Mouse (Mus musculus) hindlimb bud, embryonic 11.5 days (tissue): ENCODE data around the gene Pgap2.

Source experiments
- DNase-seq: peaks from one replicate; pipeline ENCODE4 v3.0.0-alpha.2; 2012; ENCODE audit warnings: low read depth, low spot score; ENCODE audit errors: extremely low spot score

Gene Pgap2

DNA sequence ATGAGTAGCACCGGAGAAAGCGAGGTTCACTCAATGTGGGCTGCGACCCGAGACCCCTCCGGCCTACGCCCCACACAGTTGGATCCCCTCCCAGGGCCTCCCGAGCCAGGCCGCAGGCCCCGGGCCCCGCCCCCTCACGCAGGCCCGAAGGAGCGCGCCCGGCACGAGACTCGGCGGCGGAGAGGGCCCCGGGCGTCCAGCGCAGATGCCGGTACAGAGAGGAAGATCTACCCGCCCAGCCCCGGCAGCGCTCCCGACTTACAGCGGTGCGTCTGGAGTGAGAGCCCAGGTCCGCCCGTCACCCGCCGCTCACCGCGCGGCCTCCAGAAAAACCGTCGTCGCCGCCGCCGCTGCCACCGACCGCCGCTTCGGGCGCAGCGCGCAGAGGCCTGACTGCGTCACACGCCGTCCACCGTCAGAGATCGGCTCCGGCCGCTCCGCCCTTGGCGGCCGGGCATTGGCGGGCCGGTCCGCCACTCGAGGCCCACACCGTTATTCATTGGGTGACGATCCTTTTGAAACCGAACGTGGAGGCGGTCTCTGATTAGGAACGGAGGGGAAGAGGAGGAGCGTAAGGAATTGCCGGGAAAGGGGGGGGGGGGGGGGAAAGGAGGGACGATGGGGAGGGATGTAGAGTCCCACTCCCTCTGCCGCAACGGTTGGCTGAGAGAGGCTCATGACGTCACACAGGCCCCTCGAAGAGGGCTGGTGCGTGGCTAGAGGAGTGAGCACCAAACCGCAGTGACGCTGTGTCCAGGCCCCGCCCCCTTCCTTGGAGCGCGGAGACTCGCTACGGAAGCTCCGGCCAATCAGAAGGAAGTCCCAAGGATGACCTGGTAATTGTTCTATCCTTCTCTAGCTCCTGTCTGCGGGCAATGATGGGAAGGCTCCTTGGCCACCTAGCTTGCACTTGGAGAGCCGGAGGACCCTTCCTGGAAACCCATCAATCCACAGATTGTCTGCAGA is at the start of gene Pgap2, which contains the start of gene Nup98:
TSS of gene Pgap2 (plus strand) at position 453 of the 966 bp plus-strand sequence.
TSS of gene Nup98 (minus strand) at position 421 of the 966 bp plus-strand sequence.
- peak; percentile 95 for DNase-seq

DNA sequence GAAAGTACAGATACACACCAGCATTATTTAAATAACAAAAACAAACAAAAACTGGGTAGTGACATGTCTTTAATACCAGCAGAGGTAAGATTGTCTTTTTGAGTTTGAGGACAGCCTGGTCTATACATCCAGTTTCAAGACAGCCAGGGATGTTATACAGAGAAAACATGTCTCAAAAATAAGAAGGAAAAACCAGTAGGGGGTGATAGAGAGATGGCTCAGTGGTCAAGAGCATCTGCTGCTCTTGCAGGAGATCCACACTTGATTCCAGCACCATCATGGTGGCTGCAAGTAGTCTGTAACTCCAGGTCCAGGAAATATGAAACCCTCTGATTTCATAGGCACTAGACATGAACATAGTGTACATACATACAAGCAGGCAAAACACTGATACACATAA is 39.7 kb upstream of the Pgap2 start:
- DNase-seq = no peak

DNA sequence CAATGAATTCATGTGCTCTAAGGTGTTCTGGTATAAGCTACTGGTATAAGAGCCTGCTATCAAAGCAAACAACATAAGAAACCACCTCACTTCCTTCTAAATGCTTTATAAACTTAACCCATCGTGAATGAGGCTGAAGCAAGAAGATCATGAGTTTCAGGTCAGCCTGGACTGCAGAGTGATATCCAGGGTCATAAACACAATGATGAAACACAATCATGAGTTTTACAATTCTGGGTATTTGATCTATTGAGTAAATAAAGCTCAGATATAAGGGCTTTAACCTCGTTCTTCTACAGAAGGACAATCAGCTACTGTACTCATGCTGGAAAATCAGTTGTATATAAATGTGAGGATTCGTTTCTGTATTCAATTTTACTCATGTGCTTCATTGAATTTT is 26.2 kb upstream of the Pgap2 start:
- no peak for DNase-seq

DNA sequence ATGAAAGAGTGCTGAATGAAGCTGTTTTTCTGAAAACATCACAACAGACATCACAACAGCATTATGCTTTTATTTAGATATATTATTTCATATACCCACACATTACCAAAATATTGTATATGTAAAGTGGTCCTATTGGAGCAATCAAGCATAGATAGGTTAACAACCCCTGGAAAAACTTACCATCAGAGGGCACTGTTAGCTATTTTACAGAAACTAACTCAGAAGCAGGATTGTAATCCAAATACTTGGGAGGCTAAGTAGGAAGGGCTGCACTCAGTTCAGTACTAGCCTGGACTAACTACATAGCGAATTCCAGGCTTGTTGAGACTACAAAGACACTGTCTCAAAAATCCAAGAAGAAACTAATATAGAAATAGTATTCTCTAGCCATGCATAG is 17.7 kb upstream of the Pgap2 start:
- no peak for DNase-seq

DNA sequence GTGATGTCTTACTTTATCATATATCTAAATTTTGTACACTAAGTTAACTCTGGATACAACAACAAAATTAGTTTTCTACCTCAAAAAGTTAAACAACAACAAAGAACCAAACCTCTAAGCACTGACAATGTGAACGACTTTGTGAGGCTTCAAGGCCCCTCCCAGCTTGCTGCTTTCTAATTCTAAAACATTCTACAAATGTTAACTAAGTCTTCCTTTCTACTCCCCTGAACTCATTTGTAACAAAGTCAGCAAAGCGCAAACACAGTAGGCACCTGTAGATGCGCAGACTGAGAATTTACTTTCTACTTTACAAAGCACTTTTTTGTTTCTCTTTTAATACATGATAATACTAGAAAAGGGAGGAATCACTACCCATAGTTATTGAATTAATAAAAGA is 9.4 kb upstream of the Pgap2 start:
- DNase-seq = no peak

- DNase-seq = no peak
These were observed 8.8 kb upstream of the Pgap2 start for GRCm38 (mm10) chr7:102200996-102201785.

DNA sequence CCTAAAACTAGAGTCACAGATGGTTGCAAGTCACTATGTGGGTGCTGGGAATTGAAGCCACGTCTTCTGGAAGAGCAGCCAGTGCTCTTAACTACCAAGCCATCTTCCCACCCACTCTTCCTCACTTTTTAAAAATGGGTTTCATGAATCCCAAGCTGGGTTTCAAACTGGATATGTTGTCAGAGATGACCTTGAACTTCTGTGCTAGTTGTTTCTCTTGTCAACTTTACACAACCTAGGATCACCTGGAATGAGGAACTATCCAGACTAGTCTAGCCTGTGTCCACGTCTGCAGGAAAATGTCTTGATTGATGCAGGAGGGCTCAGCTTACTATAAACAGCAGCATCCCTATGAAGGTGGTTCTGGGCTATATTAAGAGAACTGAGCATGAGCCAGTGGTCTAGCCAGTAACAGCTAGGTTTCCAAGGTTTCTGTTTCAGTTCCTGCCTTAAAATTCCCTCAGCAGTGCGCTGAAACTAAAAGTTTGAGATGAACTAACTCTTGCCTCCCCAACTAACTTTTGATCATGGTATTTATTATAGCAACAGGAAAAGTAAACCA is 5.6 kb upstream of the Pgap2 start:
- no peak for DNase-seq

GRCm38 (mm10) chr7:102205646-102206045 is 4.4 kb upstream of the Pgap2 start:
- no peak for DNase-seq

- no peak for DNase-seq
These were observed 1.1 kb upstream of the Pgap2 start for GRCm38 (mm10) chr7:102208806-102209363.

DNA sequence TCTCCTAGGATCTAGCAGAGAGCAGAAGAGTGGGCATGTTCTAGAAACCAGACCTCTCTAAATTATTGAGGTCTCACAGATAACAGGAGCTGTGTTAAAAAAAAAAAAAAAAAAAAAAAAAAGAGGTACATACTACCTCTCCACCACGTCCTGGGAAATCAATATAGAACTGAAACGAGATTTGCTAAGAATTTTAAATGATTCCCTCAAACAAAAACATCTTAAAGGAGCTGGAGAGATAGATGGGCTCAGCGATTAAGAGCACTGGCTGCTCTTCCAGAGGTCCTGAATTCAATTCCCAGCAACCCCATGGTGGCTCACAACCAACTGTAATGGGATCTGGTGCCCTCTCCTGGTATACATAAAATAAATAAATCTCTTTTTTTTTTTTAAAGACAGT is 1.1 kb downstream of the Pgap2 start:
- no peak for DNase-seq

DNA sequence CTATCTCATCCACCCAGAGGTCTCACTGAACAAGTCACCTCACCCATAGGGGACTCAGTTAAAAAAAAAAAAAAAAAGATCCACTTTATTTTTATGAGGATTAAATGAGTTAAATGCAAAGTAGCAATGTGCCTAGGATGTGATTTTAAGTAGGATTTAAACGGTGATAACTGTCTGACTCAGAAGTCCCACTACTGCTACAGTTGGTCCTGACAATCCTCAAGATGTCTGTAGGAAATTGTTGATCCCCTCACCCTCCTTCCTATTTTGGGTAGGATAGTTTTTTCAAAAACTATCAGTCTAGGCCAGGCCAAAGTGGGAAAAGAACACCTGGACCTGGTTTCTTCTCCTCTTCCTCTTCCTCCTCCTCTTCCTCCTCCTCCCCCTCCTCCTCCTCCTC is 11.9 kb downstream of the Pgap2 start:
- no peak for DNase-seq

- DNase-seq = peak; percentile 18
These were observed 12.3 kb downstream of the Pgap2 start for GRCm38 (mm10) chr7:102222336-102222735.

DNA sequence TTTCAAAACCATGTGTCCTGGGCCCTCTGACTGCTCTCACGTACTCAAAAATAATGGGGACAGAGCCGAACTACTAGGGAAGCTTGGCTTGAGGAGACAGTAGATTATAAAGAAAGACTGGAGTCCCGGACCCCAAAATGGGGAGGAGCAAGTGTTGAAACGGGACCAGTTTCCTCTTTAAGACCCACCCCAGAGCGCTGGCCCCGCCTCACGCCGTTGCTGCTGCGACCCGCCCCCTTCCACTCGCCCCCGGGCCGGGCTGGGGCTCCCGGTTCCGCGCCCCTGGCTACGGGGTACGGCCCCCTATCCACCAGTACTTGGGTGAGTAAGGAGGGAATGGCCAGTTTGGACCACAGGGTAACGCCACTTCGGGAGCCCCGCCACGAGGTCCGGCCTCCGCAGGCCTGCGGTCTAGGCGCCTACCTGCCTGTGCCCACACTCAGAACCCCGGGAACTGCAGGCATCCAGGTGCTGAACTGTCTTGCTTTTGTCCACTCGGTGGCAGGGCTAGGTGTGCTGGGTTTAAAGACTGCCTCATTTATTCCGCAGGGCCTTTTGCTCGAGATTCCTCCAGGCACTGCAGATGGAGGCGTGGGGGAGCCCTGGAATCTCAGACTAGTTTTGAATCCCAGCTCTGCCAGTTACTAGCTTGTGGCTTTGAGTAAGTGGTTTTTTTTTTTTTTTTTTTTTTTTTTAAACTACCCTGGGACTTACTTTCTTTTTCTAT is 13.0 kb downstream of the Pgap2 start:
- DNase-seq = no peak

DNA sequence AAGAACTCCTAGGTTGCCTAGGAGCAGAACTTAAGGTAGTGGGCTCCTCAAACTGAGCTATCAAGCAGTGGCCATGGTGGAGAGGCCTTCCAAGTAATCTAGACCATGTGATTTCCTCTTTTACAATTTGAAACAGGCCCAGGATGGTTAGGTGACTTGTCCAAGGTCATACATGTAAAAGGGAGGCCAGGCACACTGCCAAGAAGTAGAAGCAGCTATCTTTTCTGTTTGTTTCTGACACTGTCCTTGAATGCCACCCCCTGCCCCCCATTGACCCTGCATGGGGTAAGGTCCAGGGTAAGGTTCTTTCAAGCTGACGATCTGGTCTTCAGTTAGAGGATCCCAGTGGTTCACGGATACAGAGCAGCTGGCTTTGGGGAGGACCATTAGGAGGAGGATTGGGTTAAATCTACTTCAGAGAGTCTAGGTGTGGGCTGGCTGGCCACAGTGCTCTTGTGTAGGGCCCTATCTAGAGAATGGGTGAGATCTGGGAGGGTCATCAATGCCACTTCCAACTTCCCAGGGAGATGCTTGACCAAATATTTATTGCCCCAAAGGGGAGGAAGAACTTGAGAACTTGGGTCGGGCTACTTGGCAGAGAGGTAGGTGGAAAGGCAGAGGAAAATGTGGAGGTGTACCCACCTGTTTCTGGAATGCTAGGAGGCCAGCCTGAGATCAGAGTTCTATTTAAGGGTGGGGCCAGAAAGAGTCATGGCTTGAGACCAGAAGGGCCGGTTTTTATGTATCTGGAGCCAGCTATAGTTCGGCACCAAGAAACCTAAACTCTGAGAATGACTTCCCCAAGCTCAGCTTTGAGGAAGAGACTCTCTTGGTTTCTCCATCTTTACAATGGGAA is 14.1 kb downstream of the Pgap2 start:
- DNase-seq = no peak

DNA sequence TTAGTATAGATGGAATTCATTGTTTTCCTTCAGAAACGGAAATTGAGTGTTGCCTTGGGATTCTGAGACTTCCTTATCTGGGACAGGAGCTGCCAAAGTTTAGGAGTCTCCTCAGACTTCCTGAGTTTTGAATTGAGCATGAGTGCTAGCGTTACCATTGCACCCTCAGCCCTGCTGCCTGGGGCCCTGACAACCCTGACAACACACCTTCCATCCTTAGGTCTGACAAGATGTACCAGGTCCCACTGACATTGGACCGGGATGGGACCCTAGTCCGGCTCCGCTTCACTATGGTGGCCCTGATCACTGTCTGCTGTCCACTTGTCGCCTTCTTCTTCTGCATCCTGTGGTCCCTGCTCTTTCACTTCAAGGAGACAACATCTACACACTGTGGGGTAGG is 16.0 kb downstream of the Pgap2 start:
- no peak for DNase-seq

GRCm38 (mm10) chr7:102228049-102228670 is 18.2 kb downstream of the Pgap2 start:
- no peak for DNase-seq

DNA sequence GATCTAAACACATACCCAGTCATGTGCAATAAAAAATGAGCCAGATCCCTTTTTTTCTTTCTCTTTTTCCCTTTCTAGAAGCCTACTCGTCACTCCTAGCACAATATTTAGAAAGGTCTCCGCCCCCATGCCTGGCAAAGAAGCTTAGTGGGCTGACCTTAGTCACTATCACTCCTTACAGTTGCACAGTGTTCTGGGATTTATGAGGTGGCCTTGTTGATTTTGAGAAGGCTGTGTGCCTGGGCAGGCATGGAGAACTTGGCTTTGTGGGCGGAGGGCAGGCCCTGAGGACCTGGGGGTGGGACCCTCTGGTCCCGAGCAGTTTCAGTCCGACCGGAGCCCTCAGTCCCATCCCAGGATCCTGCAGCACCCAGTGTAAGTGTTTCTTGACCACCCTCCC is 19.8 kb downstream of the Pgap2 start:
- DNase-seq = no peak

GRCm38 (mm10) chr7:102233059-102233458 is 23.1 kb downstream of the Pgap2 start:
- DNase-seq = no peak

GRCm38 (mm10) chr7:102238686-102239286 is 28.8 kb downstream of the Pgap2 start:
- DNase-seq = no peak
